Mouse (Mus musculus) midbrain, postnatal 0 days (tissue): Measurements from ENCODE around the gene Zbtb22. TPM values are rescaled to one million over a fixed set of nuclear protein-coding genes. Genes with fewer than 3 reads are reported as not detected.
A peak's percentile ranks its signal among the peaks of the same experiment; 100 is the strongest.

Source experiments
- ATAC-seq: fragments of 200-750 bp; cut with Nextera tagmentation; 2 replicates; pipeline ENCODE4 v1.8.0; 2017; ENCODE audit warnings: moderate number of reproducible peaks, mild to moderate bottlenecking, moderate TSS enrichment, moderate library complexity; ENCODE audit not compliant: low FRiP score
- DNase-seq: peaks from one replicate; pipeline ENCODE4 v3.0.0-alpha.2; 2015; ENCODE audit warnings: low spot score
- H3K27ac ChIP-seq: fragments of 300-500 bp; sonication (generic); 2 replicates; pipeline ENCODE4 v1.5.1; 2014; ENCODE audit warnings: low read depth, mild to moderate bottlenecking, low read length, mixed read lengths
- H3K27me3 ChIP-seq: fragments of 300-500 bp; sonication (generic); 2 replicates; pipeline ENCODE4 v1.6.1; 2014; ENCODE audit warnings: low read length, control low read depth, mixed read lengths; ENCODE audit not compliant: insufficient read depth
- H3K36me3 ChIP-seq: fragments of 300-500 bp; sonication (generic); 2 replicates; pipeline ENCODE4 v1.6.1; 2014; ENCODE audit warnings: low read length, control low read depth, mixed read lengths; ENCODE audit not compliant: insufficient read depth
- H3K4me1 ChIP-seq: fragments of 300-500 bp; sonication (generic); 2 replicates; pipeline ENCODE4 v1.6.1; 2014; ENCODE audit warnings: mild to moderate bottlenecking, control low read depth, antibody characterized with exemption, low read length, mixed read lengths; ENCODE audit not compliant: insufficient read depth
- H3K4me2 ChIP-seq: fragments of 300-500 bp; sonication (generic); 2 replicates; pipeline ENCODE4 v1.6.1; 2014; ENCODE audit warnings: low read depth, mild to moderate bottlenecking, low read length, mixed read lengths; ENCODE audit not compliant: poor library complexity, severe bottlenecking
- H3K4me3 ChIP-seq: fragments of 300-500 bp; sonication (generic); 2 replicates; pipeline ENCODE4 v1.5.1; 2014; ENCODE audit warnings: low read depth, mild to moderate bottlenecking, low read length, moderate library complexity
- H3K9ac ChIP-seq: fragments of 300-500 bp; sonication (generic); replicated peaks from 2 replicates; pipeline ENCODE4 v1.6.1; 2014; ENCODE audit warnings: mild to moderate bottlenecking, low read length, moderate library complexity, mixed read lengths; ENCODE audit not compliant: poor library complexity, severe bottlenecking
- H3K9me3 ChIP-seq: fragments of 300-500 bp; sonication (generic); 2 replicates; pipeline ENCODE4 v1.6.1; 2016; ENCODE audit warnings: low read length, control low read depth
- CTCF ChIP-seq: IDR thresholded peaks from 2 replicates; pipeline ENCODE4 v1.5.1; 2016; ENCODE audit warnings: antibody characterized with exemption, mild to moderate bottlenecking
- WGBS: fragments of 180-500 bp; shearing (Covaris S2); extraction: QIAGEN DNeasy Blood & Tissue Kit; methylation state at CpG from one replicate; pipeline ENCODE4 v1.1.7; 2014; 5-methylcytosine and 5-hydroxymethylcytosine counted together
- polyA plus RNA-seq: library from polyadenylated mRNA; unstranded; fragments of >200 nt; fragmentation: Nextera tagmentation; extraction: Ambion mirVana; gene quantifications from 2 replicates; pipeline ENCODE4 v1.2.1, GENCODE M21; 2015
- total RNA-seq: library from RNA; depleted of rRNA; stranded (reverse); fragments of >200 nt; gene quantifications from 2 replicates; pipeline ENCODE4 v1.2.3, GENCODE M21; 2014

The Zbtb22 gene
- total and polyA plus RNA-seq, 2 experiments from 2014 or later = 18.6 to 44.3 TPM

- Histone ChIP-seq H3K9ac (peak overlapping the region; percentile 80), H3K4me3 (peak overlapping the region; percentile 52), H3K9me3 (no peaks in the 10 kb centered on the region), H3K36me3 (peaks cover 18% of the 10 kb centered on the region; the same call in 1 of the 2 replicates), H3K4me2 (peak overlapping the region; percentile 92), H3K27me3 (no peaks in the 10 kb centered on the region), H3K27ac (peak overlapping the region; percentile 93), H3K4me1 (peaks cover 5% of the 10 kb centered on the region; the same call in 1 of the 2 replicates)
- under 1% methylated on average over 42 of the region's 44 CpGs for WGBS
- ATAC-seq = peak; percentile 44
- peak; percentile 63 for DNase-seq
- TF ChIP-seq CTCF = no peak
Measured at GRCm38 (mm10) chr17:33908331-33909076, 7.2 kb upstream of the Zbtb22 start.

DNA sequence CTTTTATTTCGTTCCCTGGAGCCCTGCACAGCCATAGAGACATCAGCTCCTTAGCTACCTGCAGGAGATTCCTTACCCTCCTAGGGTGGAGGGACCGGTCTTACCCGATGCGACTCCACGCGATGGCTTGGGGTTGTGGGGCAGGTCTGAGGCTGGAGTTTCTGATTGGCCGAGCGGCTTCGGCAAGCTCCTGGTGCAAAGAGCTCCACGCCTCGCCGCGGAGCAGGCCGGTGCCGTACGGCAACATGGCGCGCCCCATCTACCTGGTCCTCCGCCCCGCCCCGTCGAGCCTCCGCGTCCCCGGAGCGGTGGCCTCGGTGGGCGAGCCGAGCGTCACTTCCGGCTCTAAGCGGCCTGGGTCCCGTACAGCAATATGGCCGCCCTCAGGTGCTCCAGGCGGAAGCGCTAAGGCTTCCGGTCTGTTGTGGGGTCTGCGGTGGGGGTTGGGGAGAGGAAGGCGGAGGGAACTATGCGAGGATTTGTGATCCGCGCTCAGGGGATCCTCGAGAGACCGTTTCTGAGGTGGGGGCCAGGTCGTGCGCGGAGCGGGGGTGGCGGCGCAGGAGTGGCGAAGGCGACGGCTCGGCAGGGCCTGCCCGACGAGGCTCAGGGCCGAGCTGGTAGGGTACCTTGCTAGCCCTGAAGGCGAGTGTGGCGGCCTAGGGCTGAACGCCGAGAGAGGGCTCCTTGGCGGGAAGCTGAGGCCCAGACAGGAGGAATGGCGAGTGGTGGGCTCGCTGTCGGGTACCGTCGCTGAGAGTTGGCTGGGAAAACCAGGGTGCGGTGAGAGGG lies 6.4 kb upstream of the Zbtb22 start, which contains the start of gene Daxx:
Daxx (plus strand) TSS at position 338 of the 792 bp plus-strand sequence.
- H3K4me2 ChIP-seq = peak within 1 kb of the TSS; percentile 92
- peak; percentile 96 for ATAC-seq
- DNase-seq = peak; percentile 99
- H3K9me3 ChIP-seq = no peaks in the 10 kb centered on the region
- TF ChIP-seq CTCF = peak; percentile 6
- peak within 1 kb of the TSS; percentile 80 for H3K9ac ChIP-seq
- no peaks in the 10 kb centered on the region for H3K27me3 ChIP-seq
- peaks cover 26% of the 10 kb centered on the region for H3K36me3 ChIP-seq
- peaks cover 5% of the 10 kb centered on the region; the same call in 1 of the 2 replicates for H3K4me1 ChIP-seq
- H3K4me3 ChIP-seq = peak within 1 kb of the TSS; percentile 52
- peak within 1 kb of the TSS; percentile 93 for H3K27ac ChIP-seq
- under 1% methylated on average over 66 of the region's 68 CpGs for WGBS

- Histone ChIP-seq H3K4me3 (peak overlapping the region; percentile 52), H3K4me1 (peaks cover 5% of the 10 kb centered on the region; the same call in 1 of the 2 replicates), H3K4me2 (peak overlapping the region; percentile 92), H3K27ac (peak overlapping the region; percentile 62), H3K36me3 (peaks cover 27% of the 10 kb centered on the region), H3K27me3 (no peaks in the 10 kb centered on the region), H3K9ac (peak overlapping the region; percentile 58), H3K9me3 (no peaks in the 10 kb centered on the region)
- peak; percentile 1 for ATAC-seq
- no peak for TF ChIP-seq CTCF
- under 1% methylated on average over 14 of the region's 14 CpGs for WGBS
- peak; percentile 21 for DNase-seq
Measured at GRCm38 (mm10) chr17:33909869-33910250, 5.8 kb upstream of the Zbtb22 start.

- WGBS = 56% methylated on average over 11 of the region's 11 CpGs
- TF ChIP-seq CTCF = peak; percentile 46
Measured at GRCm38 (mm10) chr17:33910346-33911051, 5.2 kb upstream of the Zbtb22 start.

DNA sequence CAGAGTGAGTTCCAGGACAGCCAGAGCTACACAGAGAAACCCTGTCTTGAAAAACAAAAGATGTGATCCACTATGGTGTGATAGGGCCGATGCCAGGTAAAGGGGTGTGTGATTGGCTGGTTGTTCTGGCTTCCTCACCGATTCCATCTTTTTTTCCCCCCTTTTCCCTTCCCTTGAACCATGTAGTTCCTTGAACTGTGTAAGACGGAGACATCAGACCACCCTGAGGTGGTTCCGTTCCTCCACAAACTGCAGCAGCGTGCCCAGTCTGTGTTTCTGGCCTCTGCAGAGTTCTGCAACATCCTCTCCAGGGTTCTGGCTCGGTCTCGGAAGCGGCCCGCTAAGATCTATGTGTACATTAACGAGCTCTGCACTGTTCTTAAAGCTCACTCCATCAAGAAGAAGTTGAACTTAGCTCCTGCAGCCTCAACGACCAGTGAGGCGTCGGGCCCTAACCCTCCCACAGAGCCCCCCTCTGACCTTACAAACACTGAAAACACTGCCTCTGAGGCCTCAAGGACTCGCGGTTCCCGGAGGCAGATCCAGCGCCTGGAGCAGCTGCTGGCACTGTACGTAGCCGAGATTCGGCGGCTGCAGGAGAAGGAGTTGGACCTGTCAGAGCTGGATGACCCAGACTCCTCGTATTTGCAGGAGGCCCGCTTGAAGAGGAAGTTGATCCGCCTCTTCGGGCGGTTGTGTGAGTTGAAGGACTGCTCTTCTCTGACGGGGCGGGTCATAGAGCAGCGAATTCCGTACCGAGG lies 4.5 kb upstream of the Zbtb22 start:
- 92% methylated on average over 31 of the region's 31 CpGs for WGBS

More at GRCm38 (mm10) chr17:33910346-33911051, 5.2 kb upstream of the Zbtb22 start:
- H3K4me1 ChIP-seq = peaks cover 5% of the 10 kb centered on the region; the same call in 1 of the 2 replicates
- peak overlapping the region; percentile 92 for H3K4me2 ChIP-seq
- peaks cover 27% of the 10 kb centered on the region for H3K36me3 ChIP-seq
- no peak for ATAC-seq
- H3K4me3 ChIP-seq = peak overlapping the region; percentile 52
- H3K9ac ChIP-seq = peak overlapping the region; percentile 58; the same call in 1 of the 2 replicates
- H3K27me3 ChIP-seq = no peaks in the 10 kb centered on the region
- H3K27ac ChIP-seq = no peak overlapping the region; the same call in 1 of the 2 replicates
- no peak for DNase-seq
- H3K9me3 ChIP-seq = no peaks in the 10 kb centered on the region

More for the DNA sequence above, 4.5 kb upstream of the Zbtb22 start:
- H3K27ac ChIP-seq = no peak overlapping the region
- H3K9ac ChIP-seq = no peak overlapping the region
- DNase-seq (no peak), ATAC-seq (no peak)
- no peak overlapping the region for H3K4me3 ChIP-seq
- TF ChIP-seq CTCF = no peak
- peaks cover 27% of the 10 kb centered on the region for H3K36me3 ChIP-seq
- peaks cover 5% of the 10 kb centered on the region; the same call in 1 of the 2 replicates for H3K4me1 ChIP-seq
- H3K9me3 ChIP-seq = no peaks in the 10 kb centered on the region
- H3K27me3 ChIP-seq = no peaks in the 10 kb centered on the region
- no peak overlapping the region for H3K4me2 ChIP-seq
